ENCODE assay signal across 9 mouse cellular contexts in genomic region chr2:134481759-134482158, GRCm38 (mm10).
DNase-seq lines count a peak whose midpoint lies in the region; ATAC-seq lines count a peak whose summit lies in the region.
"Had no signal": no experiment of that assay in that cellular context is flagged by ENCODE, and none has a peak within 500 bp of the region (broad histone marks: within the 10 kb centered on the region; RNA-seq: fewer than 3 reads in every experiment).

No protein-coding gene starts in this region.

- no peak overlapping the region for H3K4me3 ChIP-seq in midbrain, embryonic 12.5 days
- H3K4me3 ChIP-seq in midbrain, embryonic 13.5 days (replicated peaks) = no peak overlapping the region
- H3K4me3 ChIP-seq in intestine, embryonic 16.5 days (ENCODE audit: low read length) = no peak overlapping the region
- H3K4me3 ChIP-seq in neural tube, embryonic 11.5 days (ENCODE audit: low read depth, low read length) = no peak overlapping the region
- H3K4me3 ChIP-seq: erythroblast, embryonic 14.5 days had no signal

- H3K9ac ChIP-seq in midbrain, embryonic 12.5 days (replicated peaks) = no peak overlapping the region
- no peak overlapping the region for H3K9ac ChIP-seq in midbrain, embryonic 13.5 days (replicated peaks)
- no peak overlapping the region for H3K9ac ChIP-seq in intestine, embryonic 16.5 days (ENCODE audit: low read depth, low read length)
- no peak overlapping the region for H3K9ac ChIP-seq in neural tube, embryonic 11.5 days (ENCODE audit: low read length)

- no peaks in the 10 kb centered on the region for H3K36me3 ChIP-seq in midbrain, embryonic 12.5 days
- no peaks in the 10 kb centered on the region for H3K36me3 ChIP-seq in midbrain, embryonic 13.5 days
- H3K36me3 ChIP-seq in intestine, embryonic 16.5 days (ENCODE audit: control insufficient read depth, insufficient read depth, low read length) = no peaks in the 10 kb centered on the region
- H3K36me3 ChIP-seq in neural tube, embryonic 11.5 days (ENCODE audit: control insufficient read depth, insufficient read depth, low read length) = no peaks in the 10 kb centered on the region

- no peak overlapping the region for H3K4me2 ChIP-seq in midbrain, embryonic 12.5 days (replicated peaks)
- no peak overlapping the region for H3K4me2 ChIP-seq in midbrain, embryonic 13.5 days (replicated peaks)
- no peak overlapping the region for H3K4me2 ChIP-seq in intestine, embryonic 16.5 days (ENCODE audit: low read depth, low read length)
- H3K4me2 ChIP-seq in neural tube, embryonic 11.5 days (ENCODE audit: low read depth) = no peak overlapping the region

- DNase-seq in cerebellum, adult 11-12 months = peak; percentile 5
- DNase-seq in forelimb bud, embryonic 11.5 days (ENCODE audit: low read depth, low spot score) = peak; percentile 76
- peak; percentile 55 to 69 for DNase-seq in left cerebral cortex, postnatal 36 days (ENCODE audit: low spot score in 2 of 2)
- peak; percentile 72 for DNase-seq in neural tube, embryonic 11.5 days (ENCODE audit: low spot score)
- peak; percentile 36 to 56 for DNase-seq in urinary bladder, adult 18-20 months (ENCODE audit: low spot score in 2 of 2)

- H3K27ac ChIP-seq in midbrain, embryonic 12.5 days (replicated peaks) = no peak overlapping the region
- no peak overlapping the region for H3K27ac ChIP-seq in midbrain, embryonic 13.5 days
- no peak overlapping the region for H3K27ac ChIP-seq in intestine, embryonic 16.5 days (ENCODE audit: low read length)
- H3K27ac ChIP-seq in neural tube, embryonic 11.5 days (ENCODE audit: low read depth, low read length) = no peak overlapping the region

- H3K9me3 ChIP-seq in midbrain, embryonic 12.5 days = no peaks in the 10 kb centered on the region
- no peaks in the 10 kb centered on the region for H3K9me3 ChIP-seq in midbrain, embryonic 13.5 days
- no peaks in the 10 kb centered on the region for H3K9me3 ChIP-seq in intestine, embryonic 16.5 days (ENCODE audit: control insufficient read depth, low read length)
- H3K9me3 ChIP-seq in neural tube, embryonic 11.5 days (ENCODE audit: control insufficient read depth, low read length) = no peaks in the 10 kb centered on the region

- ATAC-seq in midbrain, embryonic 12.5 days (ENCODE audit: low FRiP score, low read depth) = 0 out of 2 replicates have a peak, but pooled peaks have one; percentile 7
- no peak for ATAC-seq in midbrain, embryonic 13.5 days
- peak; percentile 64 for ATAC-seq in intestine, embryonic 16.5 days
- no peak for ATAC-seq in neural tube, embryonic 11.5 days (ENCODE audit: insufficient read depth, low FRiP score, low TSS enrichment)

- intact Hi-C loops in left cerebral cortex, postnatal 36 days (cut with DNase I) = loop anchor here (2.0 to 10.0 kb wide), 4 partner anchors 465 to 1367 kb away; no protein-coding TSS in a partner anchor

- no peaks in the 10 kb centered on the region; the same call in 1 of the 2 replicates for H3K27me3 ChIP-seq in midbrain, embryonic 12.5 days
- H3K27me3 ChIP-seq in midbrain, embryonic 13.5 days = 0 out of 2 replicates have a peak, but pooled peaks cover 2% of the 10 kb centered on the region
- H3K27me3 ChIP-seq in intestine, embryonic 16.5 days (replicated peaks; ENCODE audit: control insufficient read depth, insufficient read depth, low read length) = no peaks in the 10 kb centered on the region
- H3K27me3 ChIP-seq in neural tube, embryonic 11.5 days (ENCODE audit: control insufficient read depth, insufficient read depth, low read length) = no peaks in the 10 kb centered on the region

- peaks cover 9% of the 10 kb centered on the region for H3K4me1 ChIP-seq in midbrain, embryonic 12.5 days
- H3K4me1 ChIP-seq in midbrain, embryonic 13.5 days (replicated peaks) = peaks cover 9% of the 10 kb centered on the region
- no peaks in the 10 kb centered on the region for H3K4me1 ChIP-seq in intestine, embryonic 16.5 days (ENCODE audit: control insufficient read depth, insufficient read depth, low read length)
- no peaks in the 10 kb centered on the region for H3K4me1 ChIP-seq in neural tube, embryonic 11.5 days (ENCODE audit: control insufficient read depth, insufficient read depth, low read length)

- WGBS in midbrain, embryonic 12.5 days = 15% methylated on average over 8 of the region's 8 CpGs
- WGBS in midbrain, embryonic 13.5 days = 15% methylated on average over 8 of the region's 8 CpGs
- WGBS in intestine, embryonic 16.5 days = 8% methylated on average over 8 of the region's 8 CpGs
- WGBS in neural tube, embryonic 11.5 days = 25% methylated on average over 8 of the region's 8 CpGs

Comparison
In these comparisons a context has a peak if more than half of its experiments do, and no peak if none do; other contexts are left out.
1. ATAC-seq: peak in midbrain, embryonic 12.5 days (single experiment) and intestine, embryonic 16.5 days (single experiment); none in midbrain, embryonic 13.5 days (single experiment) and neural tube, embryonic 11.5 days (single experiment).
2. DNase-seq: peak in every context shown above with its lines; median percentile 76 in forelimb bud, embryonic 11.5 days; 72 in neural tube, embryonic 11.5 days; 62 in left cerebral cortex, postnatal 36 days; 46 in urinary bladder, adult 18-20 months; 5 in cerebellum, adult 11-12 months.